Mouse (Mus musculus): ENCODE measurements around the gene 1190005I06Rik.

The 1190005I06Rik gene

DNA sequence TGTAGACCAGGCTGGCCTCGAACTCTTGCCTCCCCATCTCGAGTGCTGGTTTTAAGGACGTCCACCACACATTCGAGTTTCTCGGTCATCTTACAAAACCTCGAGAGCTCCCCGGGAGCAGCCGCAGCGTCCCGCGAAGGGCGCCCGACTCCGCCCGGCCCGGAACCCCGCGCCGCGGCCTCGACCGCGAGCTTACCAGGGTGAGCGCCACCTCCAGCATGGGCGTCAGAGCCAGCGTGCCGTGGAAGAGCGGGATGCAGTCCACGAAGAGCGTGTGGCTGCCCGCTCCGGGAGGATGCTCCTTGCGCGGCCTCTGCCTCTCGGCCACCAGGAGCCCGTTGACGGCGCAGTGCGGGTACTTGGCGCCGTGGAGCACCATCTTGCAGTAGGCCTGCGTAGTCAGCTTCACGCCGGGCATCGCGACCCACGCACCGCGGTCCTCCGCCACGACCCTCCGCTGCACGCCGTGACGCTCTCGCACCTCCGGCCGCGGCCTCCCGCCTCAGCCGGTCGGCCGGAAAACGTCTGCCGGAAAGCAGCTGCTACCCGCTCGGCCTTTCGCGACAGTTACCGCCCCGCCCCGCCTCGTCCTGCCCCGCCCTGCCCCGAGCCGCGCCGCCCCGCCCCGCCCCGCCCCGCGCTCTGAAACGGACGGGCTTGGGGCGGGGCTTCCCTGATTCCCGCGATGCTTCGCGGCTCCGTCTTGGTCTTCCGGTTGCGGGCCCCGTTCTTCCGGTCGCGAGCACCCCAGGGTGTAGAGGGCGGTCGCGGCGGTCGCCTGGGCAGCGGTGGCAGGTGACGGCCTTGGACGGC lies 20.3 kb upstream of the 1190005I06Rik start, which contains the start of the genes Gm27021 and Cox4i1:
TSS of gene Gm27021 (minus strand) at position 519 of the 813 bp plus-strand sequence.
TSS of gene Cox4i1 (plus strand) at position 662 of the 813 bp plus-strand sequence.
- DNase-seq (ENCODE audit: low read depth, low spot score) = peak; percentile 83

DNA sequence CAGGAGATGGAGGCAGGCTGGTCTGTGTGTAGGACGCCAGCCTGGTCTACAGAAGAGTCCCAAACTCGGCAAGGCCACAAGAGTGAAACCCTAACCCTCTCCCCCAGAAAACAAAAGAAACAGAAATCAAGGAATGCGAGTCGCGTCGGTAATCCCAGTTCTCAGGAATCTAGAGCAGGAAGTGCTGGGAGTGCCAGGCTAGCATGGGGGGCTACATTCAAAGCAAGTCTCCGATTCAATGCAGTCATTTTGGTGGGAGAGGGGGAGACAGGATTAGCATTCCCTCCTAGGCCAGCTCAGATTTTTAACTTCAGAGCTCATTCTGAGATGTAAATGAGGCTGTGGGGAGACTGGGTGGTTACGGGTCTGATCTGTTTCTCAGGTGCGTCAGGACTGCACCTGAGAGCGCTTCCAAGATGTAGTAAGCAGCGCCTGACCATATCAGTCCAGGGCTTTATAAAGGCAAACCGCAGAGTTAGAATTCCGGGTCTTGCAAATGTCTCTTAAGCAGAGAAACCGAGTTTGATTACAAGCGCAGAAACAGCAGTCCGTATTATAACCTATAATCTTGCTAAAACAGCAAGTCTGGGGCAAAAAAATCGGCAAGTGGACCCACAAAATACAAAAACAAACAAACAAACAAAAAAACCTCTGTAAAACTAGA lies 19.5 kb upstream of the 1190005I06Rik start:
- no peak for DNase-seq (ENCODE audit: low read depth, low spot score)

DNA sequence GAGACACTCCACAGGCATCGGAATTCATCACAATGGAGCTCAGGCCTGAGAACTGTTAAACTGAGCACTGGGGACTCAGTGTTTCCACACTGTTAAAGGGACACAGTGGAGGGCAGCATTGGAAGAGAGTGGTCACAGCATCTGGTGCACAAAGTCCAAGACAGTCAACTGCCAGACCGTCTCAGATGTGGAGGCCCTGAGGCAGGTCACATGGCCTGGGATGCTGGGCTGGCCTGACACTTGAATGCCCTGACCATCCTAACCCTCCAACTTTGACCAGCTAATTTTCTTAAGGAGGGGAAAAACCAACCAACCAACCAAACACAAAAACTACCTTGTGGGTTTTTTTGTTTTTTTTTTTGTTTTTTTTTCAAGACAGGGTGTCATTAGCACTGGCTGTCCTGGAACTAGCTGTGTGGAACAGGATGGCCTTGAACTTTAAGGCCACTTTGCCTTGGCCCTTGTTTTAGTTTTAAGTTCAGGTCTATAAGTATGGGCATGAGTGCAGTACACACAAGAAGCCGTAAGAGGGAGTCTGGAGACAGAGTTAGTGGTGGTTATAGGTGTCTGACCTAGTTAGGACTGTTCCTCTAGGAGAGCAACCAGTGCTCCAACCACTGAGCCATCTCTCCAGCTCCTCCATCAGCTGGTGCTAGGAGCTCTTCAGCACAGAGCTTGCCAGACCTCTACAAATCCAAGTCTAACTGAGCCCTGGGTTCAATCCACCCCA lies 18.5 kb upstream of the 1190005I06Rik start:
- peak; percentile 63 for DNase-seq (ENCODE audit: low read depth, low spot score)

- no peak for DNase-seq (ENCODE audit: low read depth, low spot score)
Measured at GRCm38 (mm10) chr8:120664566-120664965, 17.1 kb upstream of the 1190005I06Rik start.

GRCm38 (mm10) chr8:120657415-120657814 lies 10.0 kb upstream of the 1190005I06Rik start:
- no peak for DNase-seq (ENCODE audit: low read depth, low spot score)

GRCm38 (mm10) chr8:120656322-120657052 lies 9.1 kb upstream of the 1190005I06Rik start:
- no peak for DNase-seq (ENCODE audit: low read depth, low spot score)

DNA sequence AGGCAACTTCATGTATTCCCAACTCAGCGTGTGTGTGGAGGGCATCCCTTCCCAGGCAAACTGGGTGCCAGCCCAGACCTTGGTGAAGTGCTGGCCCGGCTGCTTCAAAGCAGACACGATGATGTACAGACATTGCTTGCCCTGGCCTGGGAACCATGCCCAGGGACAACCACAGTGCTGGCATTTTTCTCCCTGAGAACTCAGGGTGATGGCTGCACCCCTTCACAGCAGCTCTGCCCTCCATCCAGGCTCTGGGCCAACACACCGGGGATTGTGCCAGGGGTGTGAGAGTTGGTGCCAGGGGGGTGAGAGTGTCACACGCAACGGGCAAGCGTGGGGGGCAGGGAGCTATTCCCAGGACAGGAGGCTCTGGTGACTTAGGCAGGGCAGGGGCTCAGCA lies 2.8 kb downstream of the 1190005I06Rik start:
- DNase-seq (ENCODE audit: low read depth, low spot score) = peak; percentile 66

DNA sequence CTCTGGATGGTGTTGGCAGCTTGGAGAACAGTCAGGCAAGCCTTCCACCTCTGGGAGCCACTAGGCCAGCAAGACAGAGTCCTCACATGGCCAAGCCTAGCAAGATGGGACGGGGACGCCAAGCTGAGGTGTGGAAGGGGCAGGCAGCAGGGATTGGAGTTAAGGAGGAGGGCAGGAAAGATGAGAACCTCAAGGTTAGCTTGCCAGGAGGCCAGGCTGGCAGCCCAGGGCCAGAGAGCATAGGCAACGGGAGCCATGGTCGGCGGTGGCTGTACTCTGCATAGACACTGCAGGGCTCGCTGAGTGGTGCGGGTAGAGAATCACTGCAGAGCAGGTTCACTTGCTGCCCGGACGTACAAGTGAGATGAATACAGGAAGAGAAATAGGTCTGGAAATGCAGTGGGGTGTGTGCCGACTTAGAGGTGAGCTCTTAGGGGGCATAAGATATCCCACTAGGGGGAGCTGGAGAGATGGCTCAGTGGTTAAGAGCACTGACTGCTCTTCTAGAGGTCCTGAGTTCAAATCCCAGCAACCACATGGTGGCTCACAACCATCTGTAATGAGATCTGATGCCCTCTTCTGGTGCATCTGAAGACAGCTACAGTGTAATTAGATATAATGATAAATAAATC lies 5.3 kb downstream of the 1190005I06Rik start:
- DNase-seq (ENCODE audit: low read depth, low spot score) = no peak

- DNase-seq (ENCODE audit: low read depth, low spot score) = no peak
Measured at GRCm38 (mm10) chr8:120641245-120641644, 6.2 kb downstream of the 1190005I06Rik start.

GRCm38 (mm10) chr8:120634329-120634839 lies 13.0 kb downstream of the 1190005I06Rik start:
- peak; percentile 14 for DNase-seq (ENCODE audit: low read depth, low spot score)

DNA sequence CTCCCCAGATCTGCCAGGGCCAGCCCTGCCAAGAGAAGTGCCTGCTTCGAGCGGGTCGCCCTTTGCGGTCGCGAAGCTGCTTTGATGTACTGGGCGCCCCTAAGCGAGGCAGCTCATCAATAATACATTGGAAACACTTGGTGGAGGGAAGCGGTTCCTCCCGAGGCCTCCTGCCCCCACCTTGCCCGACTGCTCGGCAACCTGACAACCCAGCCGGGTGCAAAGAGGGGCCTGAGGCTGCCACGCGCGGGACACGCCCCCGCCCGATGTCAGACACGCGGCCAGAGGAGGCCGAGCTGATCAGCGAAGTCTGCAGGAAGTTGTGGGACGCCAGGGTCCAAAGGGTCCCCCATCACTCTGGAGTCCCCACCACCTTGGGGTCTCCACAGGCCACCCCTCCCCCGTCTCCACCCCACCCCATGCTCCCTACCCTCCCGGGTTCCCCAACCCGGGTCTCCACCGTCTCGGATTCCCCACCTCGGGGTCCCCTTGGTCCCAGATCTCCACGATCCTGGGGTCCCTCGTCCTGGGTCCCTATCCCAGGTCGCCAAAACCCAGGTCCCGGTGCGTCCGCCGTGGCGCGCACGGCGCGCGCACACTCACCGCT lies 13.7 kb downstream of the 1190005I06Rik start:
- DNase-seq (ENCODE audit: low read depth, low spot score) = no peak

GRCm38 (mm10) chr8:120632969-120633664 lies 14.3 kb downstream of the 1190005I06Rik start:
- DNase-seq (ENCODE audit: low read depth, low spot score) = no peak

DNA sequence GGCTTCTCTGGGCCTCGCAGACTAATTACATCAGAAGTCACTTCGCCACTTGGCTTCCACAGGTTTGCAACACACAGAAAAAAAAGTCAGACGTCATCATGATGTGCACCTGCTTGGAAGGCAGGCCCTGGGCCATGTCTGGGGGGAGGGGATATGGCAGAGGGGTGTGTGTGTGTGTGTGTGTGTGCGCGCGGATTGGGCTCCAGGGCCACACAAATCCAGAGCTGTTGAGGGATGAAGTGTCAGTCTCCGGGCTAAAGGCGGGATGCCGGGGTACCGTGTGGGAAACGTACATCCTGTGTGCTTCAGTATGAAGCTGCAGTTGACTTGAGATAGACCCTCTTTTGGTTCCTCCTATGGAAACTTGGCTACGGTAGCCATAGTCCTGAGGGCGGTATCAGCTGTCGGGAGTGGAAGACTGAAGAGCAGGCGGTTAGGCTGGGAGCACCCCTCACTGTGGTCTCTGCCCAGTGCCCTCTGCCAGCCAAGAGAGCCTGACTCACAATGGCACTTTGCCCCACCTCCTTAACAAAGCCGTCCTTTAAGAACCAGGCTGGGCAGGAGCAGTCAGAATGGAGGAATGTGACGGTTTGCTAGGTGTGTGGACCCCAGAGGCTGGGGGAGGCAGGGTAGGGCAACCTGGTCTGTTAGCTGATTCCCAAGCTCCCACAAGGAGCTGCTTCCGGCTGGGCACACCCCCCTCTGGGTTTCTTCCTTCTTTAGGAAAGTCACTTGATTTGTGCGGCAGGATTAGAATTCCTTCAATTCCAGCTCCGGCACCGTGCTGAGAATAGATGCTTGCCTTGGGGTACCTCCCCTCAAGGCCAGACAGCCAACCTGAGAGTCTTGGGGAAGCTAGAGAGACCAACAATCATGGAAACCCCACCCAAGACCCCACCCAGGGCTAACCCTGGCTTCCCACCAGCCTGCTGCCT lies 15.7 kb downstream of the 1190005I06Rik start:
- DNase-seq (ENCODE audit: low read depth, low spot score) = no peak

GRCm38 (mm10) chr8:120630848-120631247 lies 16.6 kb downstream of the 1190005I06Rik start:
- DNase-seq (ENCODE audit: low read depth, low spot score) = no peak

DNA sequence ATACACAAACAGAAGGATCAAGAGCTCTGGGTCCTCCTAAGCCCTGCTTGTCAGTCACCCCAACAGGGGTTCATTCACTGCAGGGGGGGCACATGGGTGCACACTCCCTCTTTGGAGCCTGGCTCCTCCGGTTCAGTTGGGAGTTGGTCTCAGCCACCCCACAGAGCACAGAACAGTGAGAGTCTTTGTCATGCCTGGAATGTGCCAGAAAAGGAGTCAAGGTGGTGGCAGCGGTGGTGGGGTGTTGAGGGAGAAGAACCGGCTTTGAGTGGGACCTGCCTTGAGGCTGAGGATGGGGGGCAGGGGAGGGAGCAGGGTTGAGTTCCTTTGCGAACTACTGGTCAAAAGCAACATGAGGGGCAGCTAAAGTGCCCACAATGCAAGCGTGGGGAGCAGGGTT lies 17.4 kb downstream of the 1190005I06Rik start:
- DNase-seq (ENCODE audit: low read depth, low spot score) = no peak

DNA sequence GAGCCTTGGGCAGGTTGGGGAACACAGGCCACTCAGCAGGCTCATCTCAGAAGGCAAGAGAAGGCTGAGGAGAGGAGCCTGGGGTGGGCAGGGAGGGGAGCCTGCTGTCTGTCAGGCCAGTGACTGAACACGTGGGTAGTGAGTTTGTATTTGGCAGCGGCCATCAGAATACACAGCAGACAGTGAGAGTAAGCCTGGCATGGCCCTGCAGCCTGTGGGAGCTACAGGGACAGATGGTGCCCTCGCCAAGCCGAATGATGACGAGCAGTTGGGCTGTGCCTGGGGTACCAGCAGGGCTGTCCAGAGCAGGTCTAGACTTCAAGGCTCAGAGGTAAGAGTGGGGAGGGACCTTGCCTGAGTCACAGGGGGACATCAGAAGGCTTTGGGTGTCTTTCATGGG lies 20.1 kb downstream of the 1190005I06Rik start:
- no peak for DNase-seq (ENCODE audit: low read depth, low spot score)

DNA sequence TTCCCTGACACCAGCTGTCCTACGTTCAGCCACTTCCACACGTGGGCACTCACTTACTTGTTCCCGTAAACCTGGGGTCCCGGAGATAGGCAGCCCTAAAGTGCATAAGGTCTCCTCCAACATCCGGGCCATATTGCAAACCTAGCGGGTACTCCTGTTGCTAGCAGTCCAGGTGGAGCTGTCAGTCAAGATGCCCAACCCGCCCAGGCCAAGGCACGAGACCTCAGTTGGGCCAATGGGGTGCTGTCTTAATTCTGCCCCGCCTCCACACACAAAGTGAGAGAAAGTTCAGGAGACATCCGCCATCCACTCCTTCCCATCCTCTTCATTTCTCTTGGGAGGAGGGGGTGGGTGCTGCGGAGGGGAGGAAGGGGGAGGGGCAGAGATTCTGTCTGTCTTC lies 21.0 kb downstream of the 1190005I06Rik start:
- DNase-seq (ENCODE audit: low read depth, low spot score) = no peak

- DNase-seq (ENCODE audit: low read depth, low spot score) = no peak
Measured at GRCm38 (mm10) chr8:120623608-120624007, 23.8 kb downstream of the 1190005I06Rik start.

GRCm38 (mm10) chr8:120622161-120622560 lies 25.3 kb downstream of the 1190005I06Rik start:
- DNase-seq (ENCODE audit: low read depth, low spot score) = no peak

Data from 3T3-L1 (cell line).